Mouse (Mus musculus): ENCODE measurements around the gene Slc35b1. TPM values are rescaled to one million over a fixed set of nuclear protein-coding genes. Genes with fewer than 3 reads are reported as not detected.

The Slc35b1 gene
- polyA plus RNA-seq, 1 experiment from 2014 or later, result 144 TPM

- Histone ChIP-seq H3K4me3 (replicated peaks; ENCODE audit: low read length) (no peak overlapping the region), H3K27ac (0 out of 2 replicates have a peak overlapping the region, but pooled peaks have one; percentile 5), H3K36me3 (replicated peaks; ENCODE audit: control insufficient read depth, insufficient read depth) (no peaks in the 10 kb centered on the region), H3K27me3 (ENCODE audit: control insufficient read depth, insufficient read depth, low read length) (no peaks in the 10 kb centered on the region), H3K9me3 (ENCODE audit: control insufficient read depth, low read length) (no peaks in the 10 kb centered on the region), H3K4me2 (replicated peaks) (no peak overlapping the region), H3K9ac (no peak overlapping the region), H3K4me1 (replicated peaks; ENCODE audit: control insufficient read depth, insufficient read depth, low read length) (no peaks in the 10 kb centered on the region)
- WGBS, result 69% methylated on average over 15 of the region's 15 CpGs
- ATAC-seq (ENCODE audit: low FRiP score) (no peak), DNase-seq (ENCODE audit: low spot score) (no peak)
Observed at GRCm38 (mm10) chr11:95369964-95370890, 14.3 kb upstream of the Slc35b1 start.

GRCm38 (mm10) chr11:95371182-95371581, 13.3 kb upstream of the Slc35b1 start:
- Histone ChIP-seq H3K9ac (no peak overlapping the region), H3K36me3 (replicated peaks; ENCODE audit: control insufficient read depth, insufficient read depth) (no peaks in the 10 kb centered on the region; the same call in 1 of the 2 replicates), H3K4me3 (replicated peaks; ENCODE audit: low read length) (no peak overlapping the region), H3K4me1 (replicated peaks; ENCODE audit: control insufficient read depth, insufficient read depth, low read length) (no peaks in the 10 kb centered on the region), H3K27ac (no peak overlapping the region), H3K27me3 (ENCODE audit: control insufficient read depth, insufficient read depth, low read length) (no peaks in the 10 kb centered on the region), H3K4me2 (replicated peaks) (no peak overlapping the region), H3K9me3 (ENCODE audit: control insufficient read depth, low read length) (no peaks in the 10 kb centered on the region)
- DNase-seq (ENCODE audit: low spot score) (no peak), ATAC-seq (ENCODE audit: low FRiP score) (no peak)
- 90% methylated on average over 7 of the region's 7 CpGs for WGBS

- H3K4me2 ChIP-seq (replicated peaks), result no peak overlapping the region
- ATAC-seq (ENCODE audit: low FRiP score) (no peak), DNase-seq (ENCODE audit: low spot score) (no peak)
- no peaks in the 10 kb centered on the region for H3K4me1 ChIP-seq (replicated peaks; ENCODE audit: control insufficient read depth, insufficient read depth, low read length)
- H3K4me3 ChIP-seq (replicated peaks; ENCODE audit: low read length), result no peak overlapping the region
- no peak overlapping the region for H3K9ac ChIP-seq
- H3K27me3 ChIP-seq (ENCODE audit: control insufficient read depth, insufficient read depth, low read length), result no peaks in the 10 kb centered on the region
- no peaks in the 10 kb centered on the region for H3K9me3 ChIP-seq (ENCODE audit: control insufficient read depth, low read length)
- no peak overlapping the region for H3K27ac ChIP-seq
- WGBS, result 88% methylated on average over 9 of the region's 9 CpGs
- peaks cover 8% of the 10 kb centered on the region; the same call in 1 of the 2 replicates for H3K36me3 ChIP-seq (replicated peaks; ENCODE audit: control insufficient read depth, insufficient read depth)
Observed at GRCm38 (mm10) chr11:95378926-95379325, 5.6 kb upstream of the Slc35b1 start.

DNA sequence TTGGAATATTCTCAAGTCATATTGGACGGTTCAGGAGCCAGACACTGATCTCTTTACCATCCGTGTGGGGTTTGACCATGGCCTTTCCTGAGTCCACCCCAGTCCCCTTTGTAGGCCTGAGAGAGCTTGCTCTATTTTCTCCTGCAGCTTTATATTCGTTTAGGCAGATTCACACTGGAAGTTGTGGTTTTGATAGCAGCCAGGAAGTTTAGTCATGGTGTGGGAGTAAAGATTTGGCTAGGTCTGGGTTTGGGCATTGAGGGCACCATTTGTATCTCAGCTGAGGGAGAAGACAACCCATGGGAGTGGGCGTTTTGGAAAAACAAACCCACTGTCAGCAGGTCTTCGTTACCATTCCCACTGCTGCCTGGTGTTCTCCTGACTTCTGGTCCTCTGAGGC, 4.9 kb upstream of the Slc35b1 start:
- Histone ChIP-seq H3K9me3 (ENCODE audit: control insufficient read depth, low read length) (no peaks in the 10 kb centered on the region), H3K4me3 (replicated peaks; ENCODE audit: low read length) (no peak overlapping the region), H3K36me3 (replicated peaks; ENCODE audit: control insufficient read depth, insufficient read depth) (peaks cover 8% of the 10 kb centered on the region; the same call in 1 of the 2 replicates), H3K4me2 (replicated peaks) (no peak overlapping the region), H3K27ac (no peak overlapping the region), H3K4me1 (replicated peaks; ENCODE audit: control insufficient read depth, insufficient read depth, low read length) (no peaks in the 10 kb centered on the region), H3K27me3 (ENCODE audit: control insufficient read depth, insufficient read depth, low read length) (no peaks in the 10 kb centered on the region), H3K9ac (no peak overlapping the region)
- WGBS, result 75% methylated on average over 5 of the region's 5 CpGs
- no peak for DNase-seq (ENCODE audit: low spot score)
- no peak for ATAC-seq (ENCODE audit: low FRiP score)

- WGBS, result 91% methylated on average over 7 of the region's 7 CpGs
- DNase-seq (ENCODE audit: low spot score) (no peak), ATAC-seq (ENCODE audit: low FRiP score) (no peak)
- no peaks in the 10 kb centered on the region for H3K27me3 ChIP-seq (ENCODE audit: control insufficient read depth, insufficient read depth, low read length)
- no peak overlapping the region for H3K4me3 ChIP-seq (replicated peaks; ENCODE audit: low read length)
- no peak overlapping the region for H3K9ac ChIP-seq
- H3K9me3 ChIP-seq (ENCODE audit: control insufficient read depth, low read length), result no peaks in the 10 kb centered on the region
- no peak overlapping the region for H3K27ac ChIP-seq
- H3K36me3 ChIP-seq (replicated peaks; ENCODE audit: control insufficient read depth, insufficient read depth), result peaks cover 8% of the 10 kb centered on the region; the same call in 1 of the 2 replicates
- H3K4me1 ChIP-seq (replicated peaks; ENCODE audit: control insufficient read depth, insufficient read depth, low read length), result peaks cover 3% of the 10 kb centered on the region; the same call in 1 of the 2 replicates
- no peak overlapping the region for H3K4me2 ChIP-seq (replicated peaks)
Observed at GRCm38 (mm10) chr11:95380711-95381110, 3.8 kb upstream of the Slc35b1 start.

DNA sequence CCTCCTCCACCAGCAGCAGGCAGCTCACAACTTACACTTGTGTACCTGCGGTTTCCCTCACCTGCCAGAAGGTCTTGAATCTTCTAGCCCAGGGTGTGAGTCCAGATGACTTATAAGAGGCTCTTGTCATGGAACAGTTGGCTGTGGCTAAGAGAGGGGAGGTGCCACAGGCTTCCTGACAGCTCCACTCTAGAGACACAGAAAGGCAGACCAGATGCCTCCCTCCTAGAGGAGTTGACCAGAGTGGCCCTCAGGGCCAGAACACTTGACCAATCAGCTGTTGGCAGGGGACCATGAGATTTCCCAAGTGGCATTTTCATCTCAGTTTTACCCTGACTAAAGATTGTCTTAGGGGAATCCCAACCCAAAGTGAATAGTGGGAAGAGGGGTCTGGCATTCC, 3.3 kb upstream of the Slc35b1 start:
- DNase-seq (ENCODE audit: low spot score) (no peak), ATAC-seq (ENCODE audit: low FRiP score) (no peak)
- Histone ChIP-seq H3K4me2 (replicated peaks) (no peak overlapping the region), H3K27ac (no peak overlapping the region), H3K36me3 (replicated peaks; ENCODE audit: control insufficient read depth, insufficient read depth) (peaks cover 11% of the 10 kb centered on the region; the same call in 1 of the 2 replicates), H3K4me3 (replicated peaks; ENCODE audit: low read length) (no peak overlapping the region), H3K9me3 (ENCODE audit: control insufficient read depth, low read length) (no peaks in the 10 kb centered on the region), H3K9ac (no peak overlapping the region), H3K27me3 (ENCODE audit: control insufficient read depth, insufficient read depth, low read length) (no peaks in the 10 kb centered on the region), H3K4me1 (replicated peaks; ENCODE audit: control insufficient read depth, insufficient read depth, low read length) (peaks cover 8% of the 10 kb centered on the region)
- WGBS, result 93% methylated on average over 1 of the region's 1 CpGs

- WGBS, result 89% methylated on average over 5 of the region's 5 CpGs
- DNase-seq (ENCODE audit: low spot score) (no peak), ATAC-seq (ENCODE audit: low FRiP score) (no peak)
- H3K9ac ChIP-seq, result no peak overlapping the region
- no peak overlapping the region for H3K4me3 ChIP-seq (replicated peaks; ENCODE audit: low read length)
- peaks cover 9% of the 10 kb centered on the region for H3K4me1 ChIP-seq (replicated peaks; ENCODE audit: control insufficient read depth, insufficient read depth, low read length)
- H3K4me2 ChIP-seq (replicated peaks), result no peak overlapping the region
- H3K27me3 ChIP-seq (ENCODE audit: control insufficient read depth, insufficient read depth, low read length), result no peaks in the 10 kb centered on the region
- H3K9me3 ChIP-seq (ENCODE audit: control insufficient read depth, low read length), result no peaks in the 10 kb centered on the region
- H3K36me3 ChIP-seq (replicated peaks; ENCODE audit: control insufficient read depth, insufficient read depth), result peaks cover 34% of the 10 kb centered on the region
- no peak overlapping the region for H3K27ac ChIP-seq
Observed at GRCm38 (mm10) chr11:95383331-95383986, 1.0 kb upstream of the Slc35b1 start.

DNA sequence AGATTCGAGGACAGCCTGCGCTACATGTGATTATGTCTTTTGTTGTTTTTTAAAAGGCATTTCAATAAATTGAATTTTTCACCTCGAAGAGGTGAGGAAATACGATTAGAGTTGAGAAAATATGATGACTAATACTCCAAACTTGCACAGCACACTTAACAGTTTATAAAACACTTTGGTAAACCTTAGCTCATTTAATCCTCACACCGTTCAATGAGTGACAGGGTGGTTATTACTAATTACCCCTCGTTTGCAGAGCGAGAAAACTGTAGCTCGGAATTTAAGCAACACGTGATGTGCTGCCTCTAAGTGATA, 531 bp upstream of the Slc35b1 start:
- Histone ChIP-seq H3K27ac (0 out of 2 replicates have a peak overlapping the region, but pooled peaks have one; percentile 23), H3K9me3 (ENCODE audit: control insufficient read depth, low read length) (no peaks in the 10 kb centered on the region), H3K4me1 (replicated peaks; ENCODE audit: control insufficient read depth, insufficient read depth, low read length) (peaks cover 9% of the 10 kb centered on the region), H3K27me3 (ENCODE audit: control insufficient read depth, insufficient read depth, low read length) (no peaks in the 10 kb centered on the region), H3K36me3 (replicated peaks; ENCODE audit: control insufficient read depth, insufficient read depth) (peaks cover 39% of the 10 kb centered on the region), H3K4me2 (replicated peaks) (0 out of 2 replicates have a peak overlapping the region, but pooled peaks have one; percentile 38), H3K9ac (0 out of 2 replicates have a peak overlapping the region, but pooled peaks have one; percentile 31), H3K4me3 (replicated peaks; ENCODE audit: low read length) (peak overlapping the region; percentile 64)
- no peak for DNase-seq (ENCODE audit: low spot score)
- no peak for ATAC-seq (ENCODE audit: low FRiP score)
- WGBS, result 45% methylated on average over 9 of the region's 9 CpGs

GRCm38 (mm10) chr11:95384973-95385320, 455 bp downstream of the Slc35b1 start:
- Histone ChIP-seq H3K4me2 (replicated peaks) (peak overlapping the region; percentile 71), H3K36me3 (replicated peaks; ENCODE audit: control insufficient read depth, insufficient read depth) (peaks cover 49% of the 10 kb centered on the region), H3K27ac (peak overlapping the region; percentile 84), H3K9ac (peak overlapping the region; percentile 93), H3K9me3 (ENCODE audit: control insufficient read depth, low read length) (no peaks in the 10 kb centered on the region), H3K4me1 (replicated peaks; ENCODE audit: control insufficient read depth, insufficient read depth, low read length) (peaks cover 9% of the 10 kb centered on the region), H3K27me3 (ENCODE audit: control insufficient read depth, insufficient read depth, low read length) (no peaks in the 10 kb centered on the region), H3K4me3 (replicated peaks; ENCODE audit: low read length) (peak overlapping the region; percentile 64)
- WGBS, result 0% methylated on average over 14 of the region's 14 CpGs
- no peak for ATAC-seq (ENCODE audit: low FRiP score)
- DNase-seq (ENCODE audit: low spot score), result no peak
